Mouse (Mus musculus): ENCODE results near the gene Ckmt2.

DNA sequence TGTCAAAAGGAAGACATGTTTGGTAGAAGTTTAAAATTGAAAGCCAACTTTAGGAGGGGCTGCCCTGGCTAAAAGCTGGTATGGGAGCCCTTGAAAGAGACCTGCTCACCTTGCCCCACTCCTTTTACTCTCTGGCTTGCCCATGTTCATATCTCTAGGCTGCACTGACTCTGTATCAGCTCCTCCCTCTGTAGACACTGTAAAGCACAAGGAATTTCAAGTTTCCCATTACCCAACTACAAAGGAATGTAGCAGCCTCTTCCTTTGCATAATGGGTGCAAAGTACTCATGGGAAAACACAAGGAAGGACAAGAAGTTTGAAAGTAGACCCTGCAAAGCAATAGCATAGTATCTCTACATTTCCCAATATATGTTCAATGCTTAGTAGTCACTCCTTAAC, 34.5 kb upstream of the Ckmt2 start:
- TF ChIP-seq CTCF (IDR thresholded peaks at IDR 0.05) (no peak), EP300 (IDR thresholded peaks at IDR 0.05; ENCODE audit: insufficient read depth, low read depth, low read length) (no peak), POLR2A (IDR thresholded peaks at IDR 0.05; ENCODE audit: insufficient read depth, low read depth, low read length) (no peak)
